Mouse (Mus musculus) stomach, embryonic 15.5 days (tissue): Measurements from ENCODE around the gene Ppih. TPM values are rescaled to one million over a fixed set of nuclear protein-coding genes. Genes with fewer than 3 reads are reported as not detected.

ENCODE experiments used
- ATAC-seq: fragments of 200-750 bp; cut with Nextera tagmentation; 2 replicates; pipeline ENCODE4 v1.8.0; 2017; ENCODE audit warnings: low read depth, moderate number of reproducible peaks, moderate TSS enrichment; ENCODE audit not compliant: insufficient read depth, low FRiP score
- H3K27ac ChIP-seq: fragments of 300-500 bp; sonication (generic); 2 replicates; pipeline ENCODE4 v1.5.1; 2015; ENCODE audit warnings: mild to moderate bottlenecking, inconsistent platforms
- H3K27me3 ChIP-seq: fragments of 300-500 bp; sonication (generic); replicated peaks from 2 replicates; pipeline ENCODE4 v1.6.1; 2015; ENCODE audit warnings: inconsistent platforms
- H3K36me3 ChIP-seq: fragments of 300-500 bp; sonication (generic); 2 replicates; pipeline ENCODE4 v1.6.1; 2015; ENCODE audit warnings: inconsistent platforms
- H3K4me1 ChIP-seq: fragments of 300-500 bp; sonication (generic); 2 replicates; pipeline ENCODE4 v1.6.1; 2015; ENCODE audit warnings: inconsistent platforms
- H3K4me2 ChIP-seq: fragments of 300-500 bp; sonication (generic); 2 replicates; pipeline ENCODE4 v1.6.1; 2015; ENCODE audit warnings: mild to moderate bottlenecking, inconsistent platforms
- H3K4me3 ChIP-seq: fragments of 300-500 bp; sonication (generic); replicated peaks from 2 replicates; pipeline ENCODE4 v1.5.1; 2015; ENCODE audit warnings: inconsistent platforms
- H3K9ac ChIP-seq: fragments of 300-500 bp; sonication (generic); 2 replicates; pipeline ENCODE4 v1.6.1; 2015; ENCODE audit warnings: inconsistent platforms
- H3K9me3 ChIP-seq: fragments of 300-500 bp; sonication (generic); 2 replicates; pipeline ENCODE4 v1.6.1; 2016; ENCODE audit warnings: inconsistent platforms
- WGBS: fragments of 180-500 bp; shearing (Covaris S2); methylation state at CpG from one replicate; pipeline ENCODE4 v1.1.7; 2015; 5-methylcytosine and 5-hydroxymethylcytosine counted together
- polyA plus RNA-seq: library from polyadenylated mRNA; unstranded; fragments of >200 nt; fragmentation: Nextera tagmentation; extraction: Ambion mirVana; gene quantifications from 2 replicates; pipeline ENCODE4 v1.2.1, GENCODE M21; 2015

Gene Ppih
- 71.6 and 90.5 TPM in 2 replicates for polyA plus RNA-seq

DNA sequence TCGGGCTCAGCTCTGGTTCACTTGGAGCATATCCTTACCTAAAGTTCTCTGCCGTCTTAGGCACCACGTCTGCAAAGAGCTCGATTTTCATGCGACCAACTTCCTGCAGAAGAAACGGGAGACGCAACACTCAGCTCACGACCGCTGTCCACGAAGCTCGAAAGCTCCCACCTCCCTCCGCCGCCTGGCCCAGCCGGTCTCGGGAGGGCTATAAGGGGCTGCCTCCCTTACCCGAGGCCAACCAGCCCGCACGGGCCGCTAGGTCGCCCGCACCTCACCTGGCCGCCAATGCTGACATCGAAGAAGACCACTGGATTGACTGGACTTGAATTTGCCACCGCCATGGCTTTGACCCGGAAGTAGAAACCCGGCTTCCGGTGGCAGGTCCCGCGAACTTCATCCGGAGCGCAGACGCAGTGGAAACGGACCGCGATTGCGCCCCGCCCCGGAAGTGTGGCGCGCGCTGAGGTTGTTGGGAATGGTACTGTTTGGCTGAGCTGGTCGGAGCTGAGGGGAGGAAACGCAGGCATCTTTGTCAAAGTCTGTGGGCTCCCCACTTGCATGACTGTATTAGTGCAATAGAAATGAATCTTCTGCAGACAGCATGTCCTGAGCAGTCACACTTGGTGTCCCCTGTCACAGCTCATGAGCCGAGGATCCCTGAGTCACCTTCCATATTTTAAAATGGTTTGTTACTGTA is at the start of gene Ppih:
TSS of gene Ppih (minus strand) at position 416 of the 700 bp plus-strand sequence.
- Histone ChIP-seq H3K36me3 (peaks cover 25% of the 10 kb centered on the region), H3K27ac (peak within 1 kb of the TSS; percentile 67), H3K27me3 (no peaks in the 10 kb centered on the region), H3K4me1 (peaks cover 9% of the 10 kb centered on the region), H3K4me2 (peak within 1 kb of the TSS; percentile 95), H3K9ac (peak within 1 kb of the TSS; percentile 58), H3K9me3 (no peaks in the 10 kb centered on the region), H3K4me3 (peak within 1 kb of the TSS; percentile 86)
- WGBS, result under 1% methylated on average over 44 of the region's 44 CpGs
- ATAC-seq, result peak; percentile 97

DNA sequence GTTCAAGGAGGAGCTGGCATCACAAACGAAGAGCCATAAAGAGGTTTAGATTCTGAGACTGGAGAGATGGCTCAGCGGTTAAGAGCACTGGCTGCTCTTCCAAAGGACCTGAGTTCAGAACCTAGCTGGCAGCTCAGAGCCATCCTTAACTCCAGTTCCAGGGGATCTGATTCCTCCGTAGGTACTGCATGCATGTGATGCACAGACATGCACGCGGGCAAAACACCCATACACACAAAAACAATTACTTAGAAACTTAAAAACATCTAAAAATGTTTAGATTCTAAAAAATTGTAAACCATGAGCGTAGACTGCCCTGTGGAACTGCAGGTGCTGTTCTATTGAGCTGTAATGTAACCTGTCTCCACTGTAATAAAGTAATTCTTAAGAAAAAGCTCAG is 49.1 kb upstream of the Ppih start:
- H3K36me3 ChIP-seq, result no peaks in the 10 kb centered on the region
- 88% methylated on average over 6 of the region's 6 CpGs for WGBS
- H3K9me3 ChIP-seq, result no peaks in the 10 kb centered on the region
- H3K9ac ChIP-seq, result no peak overlapping the region
- no peak overlapping the region for H3K4me3 ChIP-seq
- ATAC-seq, result no peak
- H3K27ac ChIP-seq, result no peak overlapping the region
- H3K4me2 ChIP-seq, result no peak overlapping the region
- no peaks in the 10 kb centered on the region for H3K27me3 ChIP-seq
- no peaks in the 10 kb centered on the region for H3K4me1 ChIP-seq

DNA sequence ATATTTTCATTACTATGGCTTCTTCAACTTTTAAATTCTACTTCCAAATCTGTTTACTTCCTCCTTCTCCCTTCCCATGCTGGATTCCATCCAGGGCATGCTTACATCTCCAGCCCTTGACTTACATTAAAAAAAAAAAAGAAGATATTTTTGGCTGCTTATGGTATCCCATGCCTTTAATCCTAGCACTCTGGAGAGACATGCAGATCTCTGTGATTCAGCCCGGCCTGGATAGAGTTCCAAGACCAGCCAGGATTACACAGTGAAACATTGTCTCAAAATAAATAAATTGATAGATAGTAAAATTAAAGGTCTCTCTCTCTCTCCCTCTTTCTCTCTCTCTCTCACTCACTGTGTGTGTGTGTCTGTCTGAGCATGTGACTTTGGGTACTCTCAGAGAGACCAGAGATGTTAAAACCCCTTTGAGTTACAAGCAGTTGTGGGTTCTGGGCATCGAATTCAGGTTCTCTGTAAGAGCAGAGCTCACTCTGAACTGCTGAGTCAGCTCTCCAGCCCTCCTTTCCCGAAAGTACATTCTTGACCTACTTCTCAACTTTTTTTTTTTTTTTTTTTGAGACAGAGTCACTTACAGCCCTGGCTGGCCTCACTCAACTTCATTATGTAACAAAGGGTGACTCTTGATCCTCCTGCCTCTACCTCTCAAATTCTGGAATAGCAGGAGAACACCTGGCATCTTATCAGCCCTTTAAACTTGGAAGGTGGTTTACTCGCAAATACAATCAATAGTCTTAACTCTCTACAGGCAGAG is 46.6 kb upstream of the Ppih start:
- no peak overlapping the region for H3K4me3 ChIP-seq
- ATAC-seq, result no peak
- no peaks in the 10 kb centered on the region for H3K36me3 ChIP-seq
- H3K9me3 ChIP-seq, result no peaks in the 10 kb centered on the region
- no peaks in the 10 kb centered on the region for H3K27me3 ChIP-seq
- no peak overlapping the region for H3K9ac ChIP-seq
- 45% methylated on average over 4 of the region's 4 CpGs for WGBS
- no peaks in the 10 kb centered on the region for H3K4me1 ChIP-seq
- H3K4me2 ChIP-seq, result no peak overlapping the region
- no peak overlapping the region for H3K27ac ChIP-seq

DNA sequence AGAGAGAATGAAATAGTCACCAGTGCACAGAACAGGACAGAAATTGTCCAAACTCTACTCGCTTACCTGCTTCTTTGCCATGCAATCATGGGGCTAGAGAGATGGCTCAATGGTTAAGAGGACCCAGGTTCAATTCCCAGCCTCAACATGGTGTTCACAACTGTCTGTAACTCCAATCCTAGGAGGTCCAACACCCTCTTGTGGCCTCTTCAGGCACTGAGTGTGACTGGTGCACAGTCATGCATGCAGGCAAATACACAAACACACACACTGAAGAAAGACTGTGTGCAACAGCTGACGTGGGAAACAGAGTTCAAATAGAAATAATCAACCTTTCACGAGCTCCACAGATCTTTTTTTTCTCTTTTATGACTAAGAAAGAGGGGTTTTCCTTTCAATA is 41.9 kb upstream of the Ppih start:
- no peak overlapping the region for H3K4me2 ChIP-seq

DNA sequence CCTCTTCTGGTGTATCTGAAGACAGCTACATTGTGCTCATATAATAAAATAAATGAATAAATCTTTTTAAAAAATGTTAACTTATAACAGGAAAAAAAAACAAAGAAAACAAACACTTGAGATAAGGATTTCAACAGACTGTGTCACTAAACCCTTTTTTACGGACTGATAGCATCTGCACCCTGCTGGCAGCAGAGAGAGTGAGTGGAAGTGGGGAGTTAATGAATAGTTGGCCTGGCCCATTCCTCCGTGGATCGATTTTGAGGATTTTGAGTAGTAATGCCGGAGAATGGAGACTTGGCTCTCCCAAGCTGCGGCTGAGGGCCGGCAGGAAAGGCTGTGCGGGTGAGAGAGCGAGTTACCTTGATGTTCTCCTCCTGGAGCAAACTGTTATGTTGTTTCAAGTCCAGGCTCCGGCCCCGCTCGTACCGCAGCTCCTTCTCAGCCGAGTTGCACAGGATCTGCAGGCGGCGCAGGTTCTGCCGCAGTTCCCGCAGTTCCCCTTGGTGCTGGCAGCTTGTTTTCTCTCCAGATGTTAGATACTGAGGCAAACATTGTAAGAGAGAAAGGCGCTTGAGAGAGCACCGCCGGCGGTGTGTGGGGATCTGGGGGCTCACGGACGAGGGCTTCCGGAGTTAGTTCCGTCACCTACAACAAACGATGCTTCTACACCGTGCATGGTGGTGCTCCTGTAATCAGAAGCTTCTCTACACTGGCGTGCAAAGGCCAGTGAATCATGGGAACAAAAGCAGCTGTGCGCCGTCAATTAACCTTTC is 39.0 kb upstream of the Ppih start:
- Histone ChIP-seq H3K9me3 (no peaks in the 10 kb centered on the region), H3K36me3 (no peaks in the 10 kb centered on the region), H3K9ac (no peak overlapping the region), H3K4me3 (peak overlapping the region; percentile 45), H3K27me3 (no peaks in the 10 kb centered on the region), H3K4me2 (peak overlapping the region; percentile 72), H3K4me1 (no peaks in the 10 kb centered on the region), H3K27ac (peak overlapping the region; percentile 74)
- peak; percentile 70; the same call in 1 of the 2 replicates for ATAC-seq
- WGBS, result 6% methylated on average over 30 of the region's 30 CpGs

More for the DNA sequence above, 41.9 kb upstream of the Ppih start:
- no peaks in the 10 kb centered on the region for H3K27me3 ChIP-seq
- H3K9ac ChIP-seq, result no peak overlapping the region
- H3K9me3 ChIP-seq, result no peaks in the 10 kb centered on the region
- H3K4me1 ChIP-seq, result no peaks in the 10 kb centered on the region
- H3K27ac ChIP-seq, result no peak overlapping the region
- H3K36me3 ChIP-seq, result no peaks in the 10 kb centered on the region
- H3K4me3 ChIP-seq, result no peak overlapping the region
- no peak for ATAC-seq
- 84% methylated on average over 3 of the region's 3 CpGs for WGBS

DNA sequence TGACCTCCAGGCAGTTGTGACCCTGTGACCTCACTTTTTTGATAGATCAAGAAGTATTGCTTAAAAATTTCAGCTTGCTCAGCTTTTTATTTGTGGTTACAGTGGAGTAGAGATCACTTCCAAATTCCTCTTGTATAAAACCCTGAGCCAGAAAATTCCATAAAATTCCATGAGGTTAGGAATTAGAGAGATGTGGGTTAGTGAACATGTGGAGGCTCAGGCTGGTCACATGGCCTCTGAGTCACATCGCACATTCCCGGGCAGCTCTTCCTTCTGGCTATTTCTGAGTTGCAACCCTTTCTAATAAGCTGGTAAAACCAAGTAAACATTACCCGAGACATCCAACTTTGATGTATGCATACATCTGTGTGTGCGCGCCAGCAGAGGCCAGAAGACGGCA is 25.2 kb upstream of the Ppih start:
- Histone ChIP-seq H3K9ac (no peak overlapping the region), H3K9me3 (no peaks in the 10 kb centered on the region), H3K4me3 (no peak overlapping the region), H3K27me3 (no peaks in the 10 kb centered on the region), H3K27ac (no peak overlapping the region), H3K4me2 (no peak overlapping the region), H3K36me3 (no peaks in the 10 kb centered on the region), H3K4me1 (no peaks in the 10 kb centered on the region)
- ATAC-seq, result no peak
- WGBS, result 93% methylated on average over 6 of the region's 6 CpGs

DNA sequence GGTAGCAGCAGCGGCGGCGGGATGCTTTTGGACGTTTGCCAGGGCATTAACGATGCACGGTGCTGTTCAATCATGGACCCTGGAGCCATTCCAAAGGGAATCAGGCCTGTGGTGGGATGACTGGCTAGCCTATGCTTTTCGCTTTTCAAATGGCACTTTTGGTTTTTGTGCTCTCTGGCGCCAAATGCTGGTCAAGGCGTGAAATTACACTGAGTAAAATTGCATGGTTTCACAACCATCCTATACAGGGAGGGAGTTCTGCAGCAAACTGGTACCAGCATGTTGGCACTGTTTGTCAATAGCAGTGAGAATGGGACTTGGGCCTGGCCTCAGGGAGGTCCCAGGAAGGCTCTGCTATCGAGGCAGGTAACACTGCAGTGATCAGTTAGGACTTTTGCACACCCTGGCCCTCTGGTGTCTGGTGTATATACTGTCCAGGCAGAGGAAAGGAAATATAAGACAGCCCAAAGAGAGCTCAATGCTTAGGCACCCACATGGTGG is 18.6 kb upstream of the Ppih start:
- no peak overlapping the region for H3K27ac ChIP-seq
- no peaks in the 10 kb centered on the region for H3K9me3 ChIP-seq
- no peak for ATAC-seq
- H3K9ac ChIP-seq, result no peak overlapping the region
- H3K4me2 ChIP-seq, result peak overlapping the region; percentile 37; the same call in 1 of the 2 replicates
- no peak overlapping the region for H3K4me3 ChIP-seq
- H3K27me3 ChIP-seq, result no peaks in the 10 kb centered on the region
- H3K36me3 ChIP-seq, result no peaks in the 10 kb centered on the region
- 5% methylated on average over 10 of the region's 10 CpGs for WGBS
- 0 out of 2 replicates have a peak, but pooled peaks cover 2% of the 10 kb centered on the region for H3K4me1 ChIP-seq

DNA sequence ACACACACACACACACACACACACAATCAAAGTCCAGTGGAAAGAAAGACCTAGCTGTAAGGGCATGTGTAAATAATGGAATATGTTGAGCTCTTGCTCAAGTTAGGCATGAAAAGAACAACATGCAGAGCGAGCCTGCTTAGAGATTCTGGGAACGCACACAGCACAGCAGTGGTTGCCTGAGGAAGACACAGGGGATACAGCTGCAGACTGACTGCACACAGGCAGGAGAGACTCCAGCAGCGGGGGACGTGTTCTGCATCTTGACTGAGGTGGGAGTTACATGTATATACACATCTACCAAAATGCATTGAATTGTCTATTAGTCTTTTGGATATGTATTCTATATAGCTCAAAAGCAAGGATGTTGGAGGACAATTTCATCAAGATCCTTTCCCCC is 18.1 kb upstream of the Ppih start:
- no peak overlapping the region for H3K9ac ChIP-seq
- H3K9me3 ChIP-seq, result no peaks in the 10 kb centered on the region
- H3K27ac ChIP-seq, result no peak overlapping the region
- no peak for ATAC-seq
- H3K4me3 ChIP-seq, result no peak overlapping the region
- no peaks in the 10 kb centered on the region for H3K27me3 ChIP-seq
- 0 out of 2 replicates have a peak, but pooled peaks cover 2% of the 10 kb centered on the region for H3K4me1 ChIP-seq
- WGBS, result 76% methylated on average over 4 of the region's 4 CpGs
- peak overlapping the region; percentile 37; the same call in 1 of the 2 replicates for H3K4me2 ChIP-seq
- no peaks in the 10 kb centered on the region for H3K36me3 ChIP-seq

DNA sequence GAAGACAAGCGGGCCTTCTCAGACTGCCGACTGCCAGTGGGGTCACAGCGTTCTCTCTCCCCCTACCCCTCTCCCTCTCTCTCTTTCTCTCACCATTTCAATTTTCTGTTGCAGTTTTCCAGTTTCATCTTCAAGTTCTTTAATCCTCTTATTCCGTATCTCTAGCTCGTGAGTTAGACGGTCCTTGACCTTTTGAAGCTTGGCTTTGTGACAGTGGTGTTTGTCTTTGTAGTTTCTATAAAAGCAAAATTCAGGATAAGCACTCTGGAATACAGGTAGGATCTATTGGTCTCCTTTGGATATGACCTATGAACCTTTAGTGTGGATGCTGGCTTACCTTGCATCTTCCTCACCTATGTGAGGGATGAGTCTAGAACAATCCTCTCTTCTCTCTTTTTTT is 13.1 kb upstream of the Ppih start:
- Histone ChIP-seq H3K27me3 (no peaks in the 10 kb centered on the region), H3K27ac (no peak overlapping the region), H3K9ac (no peak overlapping the region), H3K9me3 (no peaks in the 10 kb centered on the region), H3K4me2 (no peak overlapping the region), H3K4me1 (no peaks in the 10 kb centered on the region), H3K4me3 (no peak overlapping the region), H3K36me3 (no peaks in the 10 kb centered on the region)
- 85% methylated on average over 6 of the region's 6 CpGs for WGBS
- ATAC-seq, result no peak

DNA sequence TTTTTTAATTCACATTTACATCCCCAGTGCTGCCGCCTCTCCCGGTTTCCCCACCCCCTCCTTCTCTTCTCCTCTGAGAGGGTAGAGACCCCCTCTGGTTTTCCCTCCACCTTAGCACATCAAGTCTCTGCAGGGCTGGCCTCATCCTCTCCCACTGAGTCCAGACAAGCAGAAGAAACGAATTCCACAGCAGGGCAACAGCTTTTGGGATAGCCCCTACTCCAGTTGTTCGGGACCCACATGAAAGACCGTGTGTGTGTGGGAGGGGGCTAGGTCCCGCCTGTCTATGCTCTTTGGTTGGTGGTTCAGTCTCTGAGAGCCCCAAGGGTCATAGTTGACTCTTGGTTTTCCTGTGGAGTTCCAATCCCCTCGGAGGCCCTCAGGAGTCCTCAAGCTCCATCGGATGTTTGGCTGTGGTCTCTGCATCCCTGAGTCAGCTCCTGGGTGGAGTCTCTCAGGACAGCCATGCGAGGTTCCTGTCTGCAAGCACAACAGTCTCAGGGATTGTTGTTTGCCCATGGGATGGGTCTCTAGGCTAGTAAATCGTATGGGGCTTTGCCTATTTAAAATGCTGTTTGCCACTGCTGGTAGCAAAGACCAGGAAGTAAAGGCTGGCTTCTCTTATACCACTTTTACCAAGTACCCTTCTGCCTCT is 677 bp upstream of the Ppih start:
- Histone ChIP-seq H3K9me3 (no peaks in the 10 kb centered on the region), H3K36me3 (0 out of 2 replicates have a peak, but pooled peaks cover 18% of the 10 kb centered on the region), H3K4me1 (peaks cover 9% of the 10 kb centered on the region), H3K9ac (peak overlapping the region; percentile 19; the same call in 1 of the 2 replicates), H3K27me3 (no peaks in the 10 kb centered on the region), H3K4me2 (peak overlapping the region; percentile 95), H3K4me3 (peak overlapping the region; percentile 86), H3K27ac (peak overlapping the region; percentile 67)
- peak; percentile 24; the same call in 1 of the 2 replicates for ATAC-seq
- 24% methylated on average over 10 of the region's 10 CpGs for WGBS

DNA sequence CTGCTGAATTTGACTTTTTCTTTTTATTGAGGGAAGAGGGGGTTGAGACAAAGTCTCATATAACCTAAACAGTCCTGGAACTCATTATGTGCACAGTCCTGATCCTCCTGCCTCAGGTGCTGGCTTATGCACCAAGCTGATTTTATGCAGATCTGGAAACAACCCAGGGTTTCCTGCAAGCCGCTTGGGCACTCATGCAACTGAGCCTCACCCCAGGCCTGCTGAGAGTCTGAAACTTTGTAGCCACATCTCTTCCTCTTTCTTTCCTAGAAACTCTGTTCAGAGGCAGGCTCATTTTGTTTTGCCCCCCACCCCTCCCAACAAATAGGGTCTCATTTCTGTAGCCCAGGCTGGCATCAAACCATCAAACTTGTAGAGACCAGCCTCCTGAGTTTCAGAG is 6.6 kb downstream of the Ppih start:
- Histone ChIP-seq H3K27ac (no peak overlapping the region), H3K36me3 (peaks cover 44% of the 10 kb centered on the region), H3K4me2 (no peak overlapping the region), H3K4me1 (no peaks in the 10 kb centered on the region), H3K27me3 (no peaks in the 10 kb centered on the region), H3K4me3 (no peak overlapping the region), H3K9me3 (no peaks in the 10 kb centered on the region), H3K9ac (no peak overlapping the region)
- ATAC-seq, result no peak
- 85% methylated on average over 1 of the region's 1 CpGs for WGBS
